Mouse (Mus musculus) MN1 (cell line): ENCODE data around the gene Ect2.

Experiments used
- DNase-seq: peaks from one replicate; pipeline ENCODE4 v3.0.0-alpha.2; 2016; ENCODE audit warnings: low spot score

Ect2 gene

GRCm38 (mm10) chr3:27067206-27067605 is 86.5 kb downstream of the Ect2 start:
- peak; percentile 22 for DNase-seq

GRCm38 (mm10) chr3:27064886-27065285 is 88.8 kb downstream of the Ect2 start:
- no peak for DNase-seq

- no peak for DNase-seq
These were observed 90.0 kb downstream of the Ect2 start for GRCm38 (mm10) chr3:27063399-27064260.

- DNase-seq = no peak
These were observed 93.2 kb downstream of the Ect2 start for GRCm38 (mm10) chr3:27060441-27060840.

GRCm38 (mm10) chr3:27059529-27060322 is 94.0 kb downstream of the Ect2 start:
- DNase-seq = no peak

GRCm38 (mm10) chr3:27055471-27055870 is 98.2 kb downstream of the Ect2 start:
- no peak for DNase-seq

GRCm38 (mm10) chr3:27054766-27055165 is 98.9 kb downstream of the Ect2 start:
- no peak for DNase-seq
